Mouse (Mus musculus) heart, adult 2 months (tissue): Measurements from ENCODE around the gene Rnf126.

Experiments used
- CTCF ChIP-seq: fragments of 200-600 bp; IDR thresholded peaks from 2 replicates; pipeline ENCODE4 v1.8.1; 2022; ENCODE audit warnings: antibody characterized with exemption, mild to moderate bottlenecking, moderate library complexity
- EP300 ChIP-seq: fragments of 200-500 bp; IDR thresholded peaks from 2 replicates; pipeline ENCODE4 v1.6.1; 2011; ENCODE audit warnings: low read depth, low read length, control low read depth; ENCODE audit not compliant: insufficient read depth
- POLR2A ChIP-seq: fragments of 200-500 bp; IDR thresholded peaks from 2 replicates; pipeline ENCODE4 v1.6.1; 2011; ENCODE audit warnings: mild to moderate bottlenecking, low read depth, low read length, control low read depth; ENCODE audit not compliant: insufficient read depth

DNA sequence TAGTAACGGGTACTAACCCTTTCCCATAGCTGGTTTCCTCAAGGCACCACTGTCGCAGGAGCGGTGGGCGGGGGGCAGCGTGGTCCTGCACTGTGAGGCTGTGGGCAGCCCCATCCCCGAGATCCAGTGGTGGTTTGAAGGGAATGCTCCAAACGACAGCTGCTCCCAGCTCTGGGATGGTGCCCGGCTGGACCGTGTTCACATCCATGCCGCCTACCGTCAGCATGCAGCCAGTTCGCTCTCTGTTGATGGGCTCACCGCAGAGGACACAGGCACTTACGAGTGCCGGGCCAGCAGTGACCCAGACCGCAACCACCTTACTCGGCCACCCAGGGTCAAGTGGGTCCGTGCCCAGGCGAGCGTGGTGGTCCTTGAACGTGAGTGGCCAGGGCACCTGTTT lies 58.1 kb downstream of the Rnf126 start:
- no peak for TF ChIP-seq CTCF
- no peak for TF ChIP-seq POLR2A
- TF ChIP-seq EP300, result no peak
